In genomic region chr2:18219569-18219968, GRCm38 (mm10) we compare ENCODE assay signal across 22 mouse cellular contexts.
A peak's percentile ranks its signal among the peaks of the same experiment; 100 is the strongest.
DNase-seq lines count a peak whose midpoint lies in the region; ATAC-seq and TF ChIP-seq lines count a peak whose summit lies in the region.
"Had no signal": no experiment of that assay in that cellular context is flagged by ENCODE, and none has a peak within 500 bp of the region (broad histone marks: within the 10 kb centered on the region; RNA-seq: fewer than 3 reads in every experiment).

No protein-coding gene starts in this region.

- H3K4me1 ChIP-seq in heart, embryonic 10.5 days: peaks cover 15% of the 10 kb centered on the region
- peaks cover 2% of the 10 kb centered on the region; the same call in 1 of the 2 replicates for H3K4me1 ChIP-seq in lung, embryonic 15.5 days
- no peaks in the 10 kb centered on the region for H3K4me1 ChIP-seq in lung, postnatal 0 days (ENCODE audit: insufficient read depth, low read depth, low read length)
- H3K4me1 ChIP-seq in heart, postnatal 0 days (ENCODE audit: control insufficient read depth, insufficient read depth): peaks cover 24% of the 10 kb centered on the region
- H3K4me1 ChIP-seq: forebrain, embryonic 13.5 days; midbrain, embryonic 15.5 days had no signal

- H3K27me3 ChIP-seq in heart, embryonic 10.5 days (ENCODE audit: insufficient read depth, poor library complexity, severe bottlenecking): no peaks in the 10 kb centered on the region
- no peaks in the 10 kb centered on the region for H3K27me3 ChIP-seq in lung, embryonic 15.5 days
- no peaks in the 10 kb centered on the region for H3K27me3 ChIP-seq in lung, postnatal 0 days (replicated peaks; ENCODE audit: insufficient read depth, low read length)
- H3K27me3 ChIP-seq in heart, postnatal 0 days (ENCODE audit: control insufficient read depth, insufficient read depth, low read length): no peaks in the 10 kb centered on the region
- H3K27me3 ChIP-seq: embryonic facial prominence, embryonic 13.5 days; forebrain, embryonic 13.5 days; hindbrain, embryonic 12.5 days; limb, embryonic 15.5 days; midbrain, embryonic 15.5 days had no signal

- no peak for TF ChIP-seq CTCF in lung, postnatal 0 days (IDR thresholded peaks at IDR 0.05)
- TF ChIP-seq CTCF in heart, postnatal 0 days (IDR thresholded peaks at IDR 0.05; ENCODE audit: low read depth): no peak

- ATAC-seq in lung, embryonic 15.5 days (ENCODE audit: borderline replicate concordance, extremely low read depth, low FRiP score, low TSS enrichment): 0 out of 2 replicates have a peak, but pooled peaks have one; percentile 5
- no peak for ATAC-seq in lung, postnatal 0 days
- peak; percentile 44; the same call in 1 of the 2 replicates for ATAC-seq in heart, postnatal 0 days (ENCODE audit: insufficient read depth, low read depth)
- ATAC-seq in megakaryocyte, adult 5-6 weeks (ENCODE audit: poor library complexity, severe bottlenecking): no peak
- ATAC-seq: forebrain, embryonic 13.5 days; midbrain, embryonic 15.5 days had no signal

- H3K9ac ChIP-seq in lung, embryonic 15.5 days: no peak overlapping the region
- H3K9ac ChIP-seq in lung, postnatal 0 days (replicated peaks; ENCODE audit: low read depth): no peak overlapping the region
- no peak overlapping the region for H3K9ac ChIP-seq in heart, postnatal 0 days (replicated peaks; ENCODE audit: low read depth, low read length)
- H3K9ac ChIP-seq: embryonic facial prominence, embryonic 13.5 days; forebrain, embryonic 13.5 days; hindbrain, embryonic 12.5 days; limb, embryonic 15.5 days; liver, embryonic 14.5 days; lung, embryonic 14.5 days; midbrain, embryonic 15.5 days had no signal

- H3K9me3 ChIP-seq in heart, embryonic 10.5 days: no peaks in the 10 kb centered on the region
- no peaks in the 10 kb centered on the region for H3K9me3 ChIP-seq in lung, embryonic 15.5 days
- no peaks in the 10 kb centered on the region for H3K9me3 ChIP-seq in lung, postnatal 0 days (ENCODE audit: low read length)
- no peaks in the 10 kb centered on the region for H3K9me3 ChIP-seq in heart, postnatal 0 days (replicated peaks; ENCODE audit: control insufficient read depth, low read length)
- H3K9me3 ChIP-seq: embryonic facial prominence, embryonic 13.5 days; forebrain, embryonic 13.5 days; hindbrain, embryonic 12.5 days; limb, embryonic 15.5 days; midbrain, embryonic 15.5 days had no signal

- H3K36me3 ChIP-seq in heart, embryonic 10.5 days: peaks cover 46% of the 10 kb centered on the region
- H3K36me3 ChIP-seq in lung, embryonic 15.5 days: peaks cover 33% of the 10 kb centered on the region
- peaks cover 21% of the 10 kb centered on the region for H3K36me3 ChIP-seq in lung, postnatal 0 days (ENCODE audit: insufficient read depth, low read length)
- H3K36me3 ChIP-seq in heart, postnatal 0 days (replicated peaks; ENCODE audit: control insufficient read depth, insufficient read depth, low read length): peaks cover 21% of the 10 kb centered on the region

- peak; percentile 34 to 39 for DNase-seq in heart, adult 18-20 months
- DNase-seq in heart, embryonic 10.5 days (ENCODE audit: low spot score): no peak
- DNase-seq in lung, postnatal 0 days (ENCODE audit: low spot score): no peak
- DNase-seq in heart, postnatal 0 days (ENCODE audit: low spot score): no peak
- no peak for DNase-seq in thymus, postnatal 25 days
- DNase-seq: adrenal gland, postnatal 25 days; embryo, embryonic 11 days; kidney, adult 2 months; kidney, postnatal 10 days; left cerebral cortex, postnatal 4 days; lung, embryonic 14.5 days; lung, postnatal 4 days; thymus, postnatal 14 days had no signal

- no peak overlapping the region for H3K4me2 ChIP-seq in lung, embryonic 15.5 days
- no peak overlapping the region for H3K4me2 ChIP-seq in lung, postnatal 0 days (replicated peaks; ENCODE audit: low read depth, low read length)
- H3K4me2 ChIP-seq in heart, postnatal 0 days (ENCODE audit: low read depth, low read length): no peak overlapping the region
- H3K4me2 ChIP-seq: embryonic facial prominence, embryonic 13.5 days; forebrain, embryonic 13.5 days; hindbrain, embryonic 12.5 days; limb, embryonic 15.5 days; lung, embryonic 14.5 days; midbrain, embryonic 15.5 days had no signal

- H3K4me3 ChIP-seq in heart, embryonic 10.5 days: no peak overlapping the region
- no peak overlapping the region for H3K4me3 ChIP-seq in lung, embryonic 15.5 days
- no peak overlapping the region for H3K4me3 ChIP-seq in lung, postnatal 0 days (ENCODE audit: low read depth, low read length)
- no peak overlapping the region for H3K4me3 ChIP-seq in heart, postnatal 0 days (ENCODE audit: low read depth, low read length)
- H3K4me3 ChIP-seq: embryonic facial prominence, embryonic 13.5 days; erythroblast, embryonic 14.5 days; forebrain, embryonic 13.5 days; hindbrain, embryonic 12.5 days; limb, embryonic 15.5 days; midbrain, embryonic 15.5 days had no signal

- TF ChIP-seq EP300 in lung, postnatal 0 days (IDR thresholded peaks at IDR 0.05): no peak
- no peak for TF ChIP-seq EP300 in heart, postnatal 0 days (IDR thresholded peaks at IDR 0.05; ENCODE audit: low read depth)

- 66% methylated on average over 13 of the region's 13 CpGs for WGBS in heart, embryonic 10.5 days
- 75% methylated on average over 13 of the region's 13 CpGs for WGBS in lung, embryonic 15.5 days
- WGBS in lung, postnatal 0 days: 78% methylated on average over 13 of the region's 13 CpGs
- 51% methylated on average over 13 of the region's 13 CpGs for WGBS in heart, postnatal 0 days

- H3K27ac ChIP-seq in heart, embryonic 10.5 days: no peak overlapping the region
- H3K27ac ChIP-seq in lung, embryonic 15.5 days: no peak overlapping the region
- no peak overlapping the region for H3K27ac ChIP-seq in lung, postnatal 0 days (ENCODE audit: low read length)
- H3K27ac ChIP-seq in heart, postnatal 0 days (ENCODE audit: low read depth): peak overlapping the region; percentile 65
- H3K27ac ChIP-seq: embryonic facial prominence, embryonic 13.5 days; forebrain, embryonic 13.5 days; hindbrain, embryonic 12.5 days; limb, embryonic 15.5 days; liver, embryonic 14.5 days; midbrain, embryonic 15.5 days had no signal

Comparison
In these comparisons a context has a peak if more than half of its experiments do, and no peak if none do; other contexts are left out.
1. DNase-seq: peak in heart, adult 18-20 months (2 of 2); none in heart, embryonic 10.5 days (single experiment), lung, postnatal 0 days (single experiment), heart, postnatal 0 days (single experiment) and thymus, postnatal 25 days (single experiment).
2. ATAC-seq: peak in lung, embryonic 15.5 days (single experiment) and heart, postnatal 0 days (single experiment); none in lung, postnatal 0 days (single experiment) and megakaryocyte, adult 5-6 weeks (single experiment).